27 mouse cellular contexts compared by ENCODE assay signal in the genomic region with DNA sequence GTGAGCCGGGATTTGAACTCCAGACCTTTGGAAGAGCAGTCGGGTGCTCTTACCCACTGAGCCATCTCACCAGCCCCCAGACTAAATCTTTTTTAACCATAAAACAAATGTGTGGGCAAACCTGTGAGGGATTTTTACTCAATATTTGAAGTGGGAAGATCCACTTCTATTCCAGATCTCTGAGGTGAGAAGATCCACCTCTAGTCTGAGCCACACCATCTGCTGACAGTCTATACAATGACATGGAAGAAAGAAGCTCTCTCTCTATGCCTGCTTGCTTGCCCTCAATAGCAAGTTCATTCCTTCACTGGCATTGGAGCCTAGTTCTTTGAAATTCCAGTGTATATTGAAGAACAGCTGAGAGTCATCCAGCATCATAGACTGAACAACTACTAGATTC.
"Had no signal": no experiment of that assay in that cellular context is flagged by ENCODE, and none has a peak within 500 bp of the region (broad histone marks: within the 10 kb centered on the region; RNA-seq: fewer than 3 reads in every experiment).

No protein-coding gene starts in this region.

- H3K27me3 ChIP-seq: embryonic facial prominence, embryonic 12.5 days; embryonic facial prominence, embryonic 13.5 days; embryonic facial prominence, embryonic 15.5 days; forebrain, embryonic 12.5 days; forebrain, embryonic 13.5 days; forebrain, embryonic 15.5 days had no signal

- ATAC-seq: forebrain, embryonic 13.5 days; forebrain, embryonic 14.5 days; forebrain, embryonic 15.5 days; forebrain, embryonic 16.5 days; forebrain, postnatal 0 days had no signal

- DNase-seq: cerebellum, adult 9-11 months; cerebellum, postnatal 10 days; cerebellum, postnatal 14 days; cerebellum, postnatal 25 days; cerebellum, postnatal 36 days; embryo, embryonic 11 days; forebrain, postnatal 0 days; gastrocnemius, adult 2 months; gastrocnemius, postnatal 10 days; gastrocnemius, postnatal 14 days; gastrocnemius, postnatal 25 days; gastrocnemius, postnatal 36 days; heart, adult 11 months; heart, adult 18-20 months; heart, adult 2 months had no signal

- H3K9me3 ChIP-seq: embryonic facial prominence, embryonic 10.5 days; embryonic facial prominence, embryonic 12.5 days; embryonic facial prominence, embryonic 13.5 days; embryonic facial prominence, embryonic 15.5 days; forebrain, embryonic 10.5 days; forebrain, embryonic 12.5 days; forebrain, embryonic 13.5 days; forebrain, embryonic 15.5 days; heart, embryonic 10.5 days had no signal

- H3K27ac ChIP-seq: embryonic facial prominence, embryonic 10.5 days; embryonic facial prominence, embryonic 12.5 days; embryonic facial prominence, embryonic 13.5 days; embryonic facial prominence, embryonic 15.5 days; forebrain, embryonic 10.5 days; forebrain, embryonic 12.5 days; forebrain, embryonic 13.5 days; forebrain, embryonic 15.5 days; gastrocnemius, adult 2 months; heart, adult 2 months; heart, embryonic 10.5 days had no signal

- H3K4me1 ChIP-seq: embryonic facial prominence, embryonic 12.5 days; embryonic facial prominence, embryonic 13.5 days; forebrain, embryonic 10.5 days; forebrain, embryonic 12.5 days; forebrain, embryonic 13.5 days; forebrain, embryonic 15.5 days; heart, embryonic 10.5 days had no signal

- H3K9ac ChIP-seq: embryonic facial prominence, embryonic 12.5 days; embryonic facial prominence, embryonic 13.5 days; embryonic facial prominence, embryonic 15.5 days; forebrain, embryonic 12.5 days; forebrain, embryonic 13.5 days; forebrain, embryonic 15.5 days; forebrain, postnatal 0 days had no signal

- H3K36me3 ChIP-seq: embryonic facial prominence, embryonic 10.5 days; embryonic facial prominence, embryonic 12.5 days; embryonic facial prominence, embryonic 15.5 days; forebrain, embryonic 10.5 days; forebrain, embryonic 12.5 days; forebrain, embryonic 15.5 days had no signal

- H3K4me3 ChIP-seq: embryonic facial prominence, embryonic 10.5 days; embryonic facial prominence, embryonic 12.5 days; embryonic facial prominence, embryonic 13.5 days; embryonic facial prominence, embryonic 15.5 days; erythroblast, embryonic 14.5 days; forebrain, embryonic 10.5 days; forebrain, embryonic 12.5 days; forebrain, embryonic 13.5 days; forebrain, embryonic 15.5 days; gastrocnemius, adult 2 months; heart, adult 2 months; heart, embryonic 10.5 days had no signal
